9 mouse cellular contexts compared by ENCODE assay signal in the genomic region with DNA sequence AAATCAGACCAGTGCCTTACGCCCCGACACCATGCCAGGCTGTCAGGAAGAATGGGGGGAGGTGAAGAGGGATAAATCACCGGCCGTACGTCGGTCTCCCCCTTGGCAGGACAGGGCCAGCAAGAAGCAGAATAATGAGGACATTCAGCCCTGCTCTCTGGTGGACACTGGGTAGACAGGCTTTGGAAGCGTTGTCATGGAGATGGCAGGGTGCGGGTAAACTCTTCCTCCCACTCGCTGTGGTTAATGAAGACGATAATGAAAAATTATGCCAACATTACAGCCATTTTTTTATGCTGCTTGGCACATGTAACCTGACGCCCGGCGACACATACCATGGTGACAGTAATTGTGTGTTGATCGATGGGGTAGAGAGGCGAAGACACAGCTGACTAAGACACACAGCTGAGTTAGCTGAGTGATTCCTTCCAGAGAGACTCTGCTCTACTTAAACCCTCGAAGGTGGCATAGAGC.
DNase-seq lines count a peak whose midpoint lies in the region; ATAC-seq and TF ChIP-seq lines count a peak whose summit lies in the region.
"Had no signal": no experiment of that assay in that cellular context is flagged by ENCODE, and none has a peak within 500 bp of the region (broad histone marks: within the 10 kb centered on the region; RNA-seq: fewer than 3 reads in every experiment).

No protein-coding gene starts in this region.

- WGBS in embryonic facial prominence, embryonic 13.5 days: 19% methylated on average over 16 of the region's 16 CpGs
- 7% methylated on average over 16 of the region's 16 CpGs for WGBS in lung, embryonic 16.5 days

- peak; percentile 20 to 41 for DNase-seq in kidney, postnatal 4 days
- no peak for DNase-seq in kidney, adult 9 months
- DNase-seq in layer of hippocampus, adult 2 months (ENCODE audit: low spot score in 2 of 2): peak; percentile 54 to 72
- DNase-seq in right cerebral cortex, adult 2 months (ENCODE audit: low spot score in 2 of 2): peak; percentile 44 to 66
- no peak for DNase-seq in urinary bladder, postnatal 14 days (ENCODE audit: low spot score)
- no peak for DNase-seq in heart, adult 8-10 months (ENCODE audit: low spot score)

- H3K4me2 ChIP-seq in embryonic facial prominence, embryonic 13.5 days: peak overlapping the region; percentile 36
- H3K4me2 ChIP-seq in lung, embryonic 16.5 days (ENCODE audit: low read depth, low read length): peak overlapping the region; percentile 39; the same call in 1 of the 2 replicates

- H3K27me3 ChIP-seq in embryonic facial prominence, embryonic 13.5 days: 0 out of 2 replicates have a peak, but pooled peaks cover 2% of the 10 kb centered on the region
- H3K27me3 ChIP-seq in lung, embryonic 16.5 days (ENCODE audit: control insufficient read depth, insufficient read depth, low read depth, low read length): no peaks in the 10 kb centered on the region
- H3K27me3 ChIP-seq: Patski had no signal

- peak; percentile 38 for TF ChIP-seq CTCF in layer of hippocampus, adult 2 months (conservative IDR thresholded peaks at IDR 0.05)

- no peak overlapping the region for H3K9ac ChIP-seq in embryonic facial prominence, embryonic 13.5 days
- no peak overlapping the region for H3K9ac ChIP-seq in lung, embryonic 16.5 days (ENCODE audit: low read length)

- H3K36me3 ChIP-seq in embryonic facial prominence, embryonic 13.5 days: no peaks in the 10 kb centered on the region
- no peaks in the 10 kb centered on the region for H3K36me3 ChIP-seq in lung, embryonic 16.5 days (ENCODE audit: control insufficient read depth, insufficient read depth, low read length)

- no peaks in the 10 kb centered on the region for H3K9me3 ChIP-seq in embryonic facial prominence, embryonic 13.5 days
- no peaks in the 10 kb centered on the region for H3K9me3 ChIP-seq in lung, embryonic 16.5 days (ENCODE audit: control insufficient read depth, low read length)

- ATAC-seq in embryonic facial prominence, embryonic 13.5 days (ENCODE audit: insufficient number of reproducible peaks, insufficient read depth, low FRiP score, low TSS enrichment, low read depth): no peak
- peak; percentile 93 for ATAC-seq in lung, embryonic 16.5 days (ENCODE audit: low read depth)
- ATAC-seq: Patski had no signal

- peaks cover 5% of the 10 kb centered on the region for H3K4me1 ChIP-seq in embryonic facial prominence, embryonic 13.5 days
- peaks cover 9% of the 10 kb centered on the region; the same call in 1 of the 2 replicates for H3K4me1 ChIP-seq in lung, embryonic 16.5 days (replicated peaks; ENCODE audit: control insufficient read depth, insufficient read depth, low read length)

- no peak overlapping the region for H3K4me3 ChIP-seq in embryonic facial prominence, embryonic 13.5 days
- peak overlapping the region; percentile 36 for H3K4me3 ChIP-seq in layer of hippocampus, adult 2 months
- no peak overlapping the region for H3K4me3 ChIP-seq in lung, embryonic 16.5 days (ENCODE audit: low read length)

- H3K27ac ChIP-seq in embryonic facial prominence, embryonic 13.5 days: no peak overlapping the region
- H3K27ac ChIP-seq in layer of hippocampus, adult 2 months: peak overlapping the region; percentile 64
- H3K27ac ChIP-seq in lung, embryonic 16.5 days (ENCODE audit: low read length): no peak overlapping the region

Comparison
In these comparisons a context has a peak if more than half of its experiments do, and no peak if none do; other contexts are left out.
1. DNase-seq: peak in kidney, postnatal 4 days (2 of 2), layer of hippocampus, adult 2 months (2 of 2) and right cerebral cortex, adult 2 months (2 of 2); none in kidney, adult 9 months (single experiment), urinary bladder, postnatal 14 days (single experiment) and heart, adult 8-10 months (single experiment).